Mouse (Mus musculus) gastrocnemius, adult 18-20 months (tissue): ENCODE measurements around the gene Kcnv2. TPM values are rescaled to one million over a fixed set of nuclear protein-coding genes. Genes with fewer than 3 reads are reported as not detected.
A peak's percentile ranks its signal among the peaks of the same experiment; 100 is the strongest.

Source experiments
- DNase-seq: peaks from one replicate; pipeline ENCODE4 v3.0.0; 2021; ENCODE audit warnings: low spot score
- total RNA-seq, 2 experiments: library from RNA; stranded (reverse); gene quantifications; 2 replicates each; pipeline ENCODE4 v1.2.3; 2021

Gene Kcnv2
- total RNA-seq, 2 experiments from 2014 or later = 0.07 to 0.09 TPM

GRCm38 (mm10) chr19:27363891-27364290 lies 41.5 kb downstream of the Kcnv2 start:
- no peak for DNase-seq

DNA sequence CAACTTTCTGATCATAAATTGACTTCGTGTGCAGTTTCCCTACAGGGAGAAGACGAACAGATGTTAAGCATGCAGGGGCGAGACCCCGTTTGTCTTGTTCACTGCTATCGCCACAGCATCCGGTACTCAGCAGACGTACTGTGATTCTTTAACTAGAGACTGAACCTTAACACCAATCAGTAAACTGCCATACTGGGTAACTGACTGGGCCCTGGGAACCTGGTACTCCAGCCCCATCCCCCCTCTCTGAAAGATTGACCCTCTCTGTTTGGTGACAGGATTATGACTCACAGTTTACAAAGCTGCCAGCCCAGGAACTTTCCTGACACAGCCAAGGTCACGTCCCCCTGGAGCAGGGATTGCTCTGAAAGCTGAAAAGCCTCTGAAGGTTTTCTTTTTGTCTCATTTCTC lies 42.1 kb downstream of the Kcnv2 start:
- peak; percentile 69 for DNase-seq

- no peak for DNase-seq
Observed at GRCm38 (mm10) chr19:27366113-27366746, 43.8 kb downstream of the Kcnv2 start.

GRCm38 (mm10) chr19:27369461-27370135 lies 47.2 kb downstream of the Kcnv2 start:
- no peak for DNase-seq

DNA sequence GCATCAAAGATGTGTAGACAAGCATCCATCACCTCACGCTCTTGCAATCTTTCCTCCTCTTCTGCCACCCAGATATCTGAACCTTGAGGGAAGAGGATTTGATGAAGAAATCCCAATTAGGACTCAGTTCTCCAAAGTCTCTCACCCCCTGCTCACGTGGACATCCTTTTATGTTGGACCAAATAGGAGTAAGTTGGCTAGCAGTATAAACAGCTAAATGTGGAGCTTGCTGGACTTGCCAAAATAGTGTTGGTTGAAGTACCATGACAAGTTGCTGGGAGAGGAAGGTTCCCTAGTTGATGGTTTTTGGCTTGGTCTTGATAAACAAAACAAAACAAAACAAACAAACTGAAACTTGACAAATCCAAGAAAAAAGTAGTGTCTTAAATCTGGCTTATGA lies 47.8 kb downstream of the Kcnv2 start:
- no peak for DNase-seq

GRCm38 (mm10) chr19:27370784-27371183 lies 48.4 kb downstream of the Kcnv2 start:
- DNase-seq = no peak

- DNase-seq = no peak
Observed at GRCm38 (mm10) chr19:27379712-27380401, 57.5 kb downstream of the Kcnv2 start.

GRCm38 (mm10) chr19:27382131-27382530 lies 59.7 kb downstream of the Kcnv2 start:
- DNase-seq = no peak

GRCm38 (mm10) chr19:27383266-27383665 lies 60.9 kb downstream of the Kcnv2 start:
- DNase-seq = no peak

DNA sequence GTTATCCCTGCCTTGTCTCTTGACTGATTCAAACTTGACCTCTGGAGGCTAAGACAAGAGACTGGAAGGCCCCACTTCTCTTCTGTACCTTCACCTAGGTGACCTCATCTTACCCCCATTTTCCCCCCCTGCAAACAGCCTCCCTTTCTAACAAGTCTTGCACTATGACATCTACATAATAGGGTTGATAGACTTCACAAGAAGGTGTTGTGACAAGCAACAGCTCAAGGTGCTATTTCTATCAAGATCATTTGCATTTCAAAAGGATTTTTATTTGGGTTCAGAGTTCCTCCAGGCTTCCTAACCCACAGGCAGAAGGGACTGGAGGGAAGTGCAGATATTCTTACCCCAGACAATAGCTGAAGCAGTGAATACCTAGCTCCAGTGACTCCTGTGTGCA lies 62.9 kb downstream of the Kcnv2 start:
- DNase-seq = no peak

Other genes starting within 250 kb of the Kcnv2 start
- gene Vldlr, start 106.1 kb upstream of the Kcnv2 start, total RNA-seq = 100 to 1,000 TPM in 1 of 2 experiments, 10 to 100 TPM in 1; 99.4 to 104 TPM
- 10 to 100 TPM; 18.5 to 25.6 TPM for gene Pum3, start 107.2 kb downstream of the Kcnv2 start, total RNA-seq